Comparison of ENCODE assay signal across 29 mouse cellular contexts in genomic region chr9:23692768-23693441, GRCm38 (mm10).
DNase-seq lines count a peak whose midpoint lies in the region; ATAC-seq and TF ChIP-seq lines count a peak whose summit lies in the region.
"Had no signal": no experiment of that assay in that cellular context is flagged by ENCODE, and none has a peak within 500 bp of the region (broad histone marks: within the 10 kb centered on the region; RNA-seq: fewer than 3 reads in every experiment).

No protein-coding gene starts in this region.

- H3K27ac ChIP-seq in forebrain, embryonic 14.5 days (ENCODE audit: low read depth, low read length): no peak overlapping the region
- H3K27ac ChIP-seq in forebrain, embryonic 10.5 days: no peak overlapping the region
- no peak overlapping the region for H3K27ac ChIP-seq in midbrain, embryonic 11.5 days (ENCODE audit: low read depth, low read length)
- no peak overlapping the region for H3K27ac ChIP-seq in midbrain, embryonic 16.5 days (ENCODE audit: low read length)
- no peak overlapping the region for H3K27ac ChIP-seq in midbrain, postnatal 0 days (ENCODE audit: low read depth, low read length)
- H3K27ac ChIP-seq: heart, embryonic 10.5 days; heart, embryonic 15.5 days; hindbrain, postnatal 0 days; liver, embryonic 15.5 days; stomach, embryonic 15.5 days had no signal

- no peaks in the 10 kb centered on the region for H3K36me3 ChIP-seq in forebrain, embryonic 14.5 days (ENCODE audit: control insufficient read depth, insufficient read depth, low read length)
- H3K36me3 ChIP-seq in forebrain, embryonic 10.5 days (replicated peaks): no peaks in the 10 kb centered on the region
- no peaks in the 10 kb centered on the region for H3K36me3 ChIP-seq in midbrain, embryonic 11.5 days (ENCODE audit: control insufficient read depth, insufficient read depth, low read length)
- no peaks in the 10 kb centered on the region for H3K36me3 ChIP-seq in midbrain, embryonic 16.5 days (ENCODE audit: control insufficient read depth, insufficient read depth, low read length)
- H3K36me3 ChIP-seq in midbrain, postnatal 0 days (ENCODE audit: insufficient read depth, low read length): no peaks in the 10 kb centered on the region
- H3K36me3 ChIP-seq: G1E; heart, embryonic 10.5 days; heart, embryonic 15.5 days; liver, embryonic 15.5 days; stomach, embryonic 15.5 days had no signal

- no peaks in the 10 kb centered on the region for H3K27me3 ChIP-seq in forebrain, embryonic 14.5 days (replicated peaks; ENCODE audit: control insufficient read depth, insufficient read depth, low read length)
- H3K27me3 ChIP-seq in forebrain, embryonic 10.5 days (ENCODE audit: poor library complexity, severe bottlenecking): no peaks in the 10 kb centered on the region
- H3K27me3 ChIP-seq in midbrain, embryonic 11.5 days (ENCODE audit: control insufficient read depth, insufficient read depth, low read length): no peaks in the 10 kb centered on the region
- no peaks in the 10 kb centered on the region for H3K27me3 ChIP-seq in midbrain, embryonic 16.5 days (ENCODE audit: control insufficient read depth, insufficient read depth, low read depth, low read length)
- H3K27me3 ChIP-seq in midbrain, postnatal 0 days (ENCODE audit: insufficient read depth, low read length): no peaks in the 10 kb centered on the region
- H3K27me3 ChIP-seq: heart, embryonic 15.5 days; liver, embryonic 15.5 days; Patski; stomach, embryonic 15.5 days had no signal

- H3K4me1 ChIP-seq in forebrain, embryonic 14.5 days (ENCODE audit: control insufficient read depth, insufficient read depth, low read length): no peaks in the 10 kb centered on the region
- no peaks in the 10 kb centered on the region for H3K4me1 ChIP-seq in forebrain, embryonic 10.5 days
- H3K4me1 ChIP-seq in midbrain, embryonic 11.5 days (ENCODE audit: control insufficient read depth, insufficient read depth, low read length): no peaks in the 10 kb centered on the region
- H3K4me1 ChIP-seq in midbrain, embryonic 16.5 days (ENCODE audit: control insufficient read depth, insufficient read depth, low read length): peaks cover 4% of the 10 kb centered on the region; the same call in 1 of the 2 replicates
- H3K4me1 ChIP-seq in midbrain, postnatal 0 days (ENCODE audit: insufficient read depth, low read length): no peaks in the 10 kb centered on the region
- H3K4me1 ChIP-seq: heart, embryonic 10.5 days; heart, embryonic 15.5 days; liver, embryonic 15.5 days; stomach, embryonic 15.5 days had no signal

- 28% methylated on average over 8 of the region's 8 CpGs for WGBS in forebrain, embryonic 14.5 days
- 73% methylated on average over 8 of the region's 8 CpGs for WGBS in forebrain, embryonic 10.5 days
- 70% methylated on average over 8 of the region's 8 CpGs for WGBS in midbrain, embryonic 11.5 days
- 40% methylated on average over 8 of the region's 8 CpGs for WGBS in midbrain, embryonic 16.5 days
- WGBS in midbrain, postnatal 0 days: 48% methylated on average over 8 of the region's 8 CpGs

- no peak for TF ChIP-seq POLR2A in brain, embryonic 14.5 days (IDR thresholded peaks at IDR 0.05; ENCODE audit: borderline replicate concordance, extremely low read depth, insufficient read depth, insufficient read length, poor library complexity, severe bottlenecking)

- DNase-seq in forebrain, embryonic 14.5 days (ENCODE audit: low spot score): peak; percentile 77
- DNase-seq in forebrain, embryonic 10.5 days (ENCODE audit: extremely low spot score, low spot score): no peak
- DNase-seq in midbrain, embryonic 11.5 days (ENCODE audit: low spot score, missing footprints): no peak
- peak; percentile 84 for DNase-seq in brain, embryonic 14.5 days (ENCODE audit: low read depth)
- DNase-seq in midbrain, postnatal 0 days (ENCODE audit: low spot score): peak; percentile 1
- DNase-seq in urinary bladder, postnatal 10 days (ENCODE audit: low spot score): no peak
- no peak for DNase-seq in gastrocnemius, postnatal 4 days (ENCODE audit: low spot score in 2 of 2)
- DNase-seq: adrenal gland, postnatal 10 days; cerebellum, adult 11-12 months; cerebellum, postnatal 10 days; gastrocnemius, postnatal 14 days; heart, adult 11 months; kidney, adult 8-10 months; kidney, postnatal 10 days; liver; lung, embryonic 14.5 days; lung, postnatal 14 days; right cerebral cortex, postnatal 25 days had no signal

- no peak for TF ChIP-seq CTCF in brain, embryonic 14.5 days (IDR thresholded peaks at IDR 0.05; ENCODE audit: borderline replicate concordance, extremely low read depth, insufficient read depth, insufficient read length)
- TF ChIP-seq CTCF in midbrain, postnatal 0 days (IDR thresholded peaks at IDR 0.05): no peak

- H3K4me2 ChIP-seq in forebrain, embryonic 14.5 days (ENCODE audit: low read length): no peak overlapping the region
- no peak overlapping the region for H3K4me2 ChIP-seq in midbrain, embryonic 11.5 days
- no peak overlapping the region for H3K4me2 ChIP-seq in midbrain, embryonic 16.5 days (ENCODE audit: low read length)
- H3K4me2 ChIP-seq in midbrain, postnatal 0 days (ENCODE audit: low read depth, low read length, poor library complexity, severe bottlenecking): no peak overlapping the region
- H3K4me2 ChIP-seq: heart, embryonic 15.5 days; liver, embryonic 15.5 days; lung, embryonic 14.5 days; stomach, embryonic 15.5 days had no signal

- no peak overlapping the region for H3K9ac ChIP-seq in forebrain, embryonic 14.5 days (ENCODE audit: low read length)
- H3K9ac ChIP-seq in midbrain, embryonic 11.5 days (ENCODE audit: low read length): no peak overlapping the region
- no peak overlapping the region for H3K9ac ChIP-seq in midbrain, embryonic 16.5 days (ENCODE audit: low read depth, low read length)
- H3K9ac ChIP-seq in midbrain, postnatal 0 days (replicated peaks; ENCODE audit: low read length, poor library complexity, severe bottlenecking): no peak overlapping the region
- H3K9ac ChIP-seq: heart, embryonic 15.5 days; liver, embryonic 15.5 days; lung, embryonic 14.5 days; stomach, embryonic 15.5 days had no signal

- ATAC-seq in forebrain, embryonic 14.5 days: peak; percentile 82; the same call in 1 of the 2 replicates
- peak; percentile 61; the same call in 1 of the 2 replicates for ATAC-seq in midbrain, embryonic 11.5 days (ENCODE audit: low FRiP score)
- ATAC-seq in midbrain, embryonic 16.5 days: no peak
- no peak for ATAC-seq in midbrain, postnatal 0 days (ENCODE audit: low FRiP score)
- ATAC-seq: hindbrain, postnatal 0 days; intestine, embryonic 16.5 days; Patski had no signal

- H3K9me3 ChIP-seq in forebrain, embryonic 14.5 days (replicated peaks; ENCODE audit: control insufficient read depth, low read length): no peaks in the 10 kb centered on the region
- H3K9me3 ChIP-seq in forebrain, embryonic 10.5 days: no peaks in the 10 kb centered on the region
- H3K9me3 ChIP-seq in midbrain, embryonic 11.5 days (ENCODE audit: control insufficient read depth, low read length): no peaks in the 10 kb centered on the region
- H3K9me3 ChIP-seq in midbrain, embryonic 16.5 days (replicated peaks; ENCODE audit: control insufficient read depth, low read length, poor library complexity, severe bottlenecking): no peaks in the 10 kb centered on the region
- no peaks in the 10 kb centered on the region for H3K9me3 ChIP-seq in midbrain, postnatal 0 days (ENCODE audit: low read length)
- H3K9me3 ChIP-seq: G1E; heart, embryonic 10.5 days; heart, embryonic 15.5 days; liver, embryonic 15.5 days; stomach, embryonic 15.5 days had no signal

- H3K4me3 ChIP-seq in forebrain, embryonic 14.5 days (ENCODE audit: low read depth, low read length): no peak overlapping the region
- H3K4me3 ChIP-seq in forebrain, embryonic 10.5 days: no peak overlapping the region
- no peak overlapping the region for H3K4me3 ChIP-seq in midbrain, embryonic 11.5 days (ENCODE audit: low read depth, low read length)
- no peak overlapping the region for H3K4me3 ChIP-seq in midbrain, embryonic 16.5 days (ENCODE audit: low read depth, low read length)
- no peak overlapping the region for H3K4me3 ChIP-seq in midbrain, postnatal 0 days (ENCODE audit: low read depth, low read length)
- H3K4me3 ChIP-seq: erythroblast, embryonic 14.5 days; heart, embryonic 10.5 days; heart, embryonic 15.5 days; liver, embryonic 15.5 days; myocyte; stomach, embryonic 15.5 days had no signal

Comparison
In these comparisons a context has a peak if more than half of its experiments do, and no peak if none do; other contexts are left out.
1. ATAC-seq: peak in forebrain, embryonic 14.5 days (single experiment) and midbrain, embryonic 11.5 days (single experiment); none in midbrain, embryonic 16.5 days (single experiment) and midbrain, postnatal 0 days (single experiment).
2. DNase-seq: peak in forebrain, embryonic 14.5 days (single experiment), brain, embryonic 14.5 days (single experiment) and midbrain, postnatal 0 days (single experiment); none in forebrain, embryonic 10.5 days (single experiment), midbrain, embryonic 11.5 days (single experiment), urinary bladder, postnatal 10 days (single experiment) and gastrocnemius, postnatal 4 days (0 of 2).